Mouse (Mus musculus): ENCODE measurements around the gene Morn3.

DNA sequence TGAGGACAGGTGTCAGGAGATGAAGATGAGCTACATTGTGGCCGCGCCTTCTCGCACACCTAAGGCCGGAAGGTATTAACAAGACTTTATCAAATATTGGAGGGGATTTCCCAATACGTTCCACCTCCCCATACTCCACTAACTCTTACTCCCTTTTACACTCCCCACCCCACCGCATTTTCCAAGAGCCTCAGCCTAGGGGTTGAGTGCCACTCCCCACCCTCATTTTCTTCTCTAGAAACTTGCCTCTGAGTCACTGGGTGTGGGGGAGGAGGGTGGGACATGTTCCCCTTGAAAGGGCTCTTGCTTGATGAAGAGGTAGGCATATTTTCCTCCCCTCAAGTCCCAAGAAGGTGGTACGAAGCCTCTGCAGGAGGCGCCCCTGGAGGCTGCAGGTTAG lies 30.9 kb downstream of the Morn3 start:
- no peak for TF ChIP-seq CTCF (IDR thresholded peaks at IDR 0.05; ENCODE audit: borderline replicate concordance, insufficient read depth, low read depth, low read length)
- TF ChIP-seq POLR2A (IDR thresholded peaks at IDR 0.05; ENCODE audit: borderline replicate concordance, insufficient read depth, low read length), result no peak

All from cerebellum, adult 2 months (tissue).